Mouse (Mus musculus): ENCODE results near the gene Kif1b.

DNA sequence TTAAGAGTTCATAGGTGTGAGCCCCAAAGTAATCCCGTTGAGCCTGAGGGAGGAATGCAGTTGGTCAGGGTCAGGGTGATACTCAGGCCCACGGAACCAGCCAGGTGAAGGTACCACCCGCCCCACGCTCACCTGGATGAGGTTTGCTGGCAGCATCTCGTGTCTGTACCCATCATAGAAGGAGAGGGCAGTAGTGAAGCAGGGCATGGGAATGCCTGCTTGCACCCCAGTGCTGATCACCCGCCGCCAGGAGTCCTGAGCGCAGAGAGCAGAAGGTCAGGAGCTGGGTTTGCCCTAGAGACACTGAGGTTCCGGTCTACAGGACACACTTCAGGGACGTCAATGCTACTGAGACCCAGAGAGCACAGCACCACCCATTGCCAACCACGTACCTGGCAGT, 156.8 kb downstream of the Kif1b start:
- TF ChIP-seq CTCF (IDR thresholded peaks at IDR 0.05) (no peak), EP300 (IDR thresholded peaks at IDR 0.05) (no peak)
